Mouse (Mus musculus): ENCODE results near the gene Apoc1.
A peak's percentile ranks its signal among the peaks of the same experiment; 100 is the strongest.

The Apoc1 gene

GRCm38 (mm10) chr7:19691873-19692865, at the start of gene Apoc1:
TSS of gene Apoc1 (minus strand) at chr7:19692660.
- no peak for DNase-seq

- DNase-seq: no peak
Measured at GRCm38 (mm10) chr7:19741329-19742031, 49.0 kb upstream of the Apoc1 start.

- DNase-seq: no peak
Measured at GRCm38 (mm10) chr7:19740269-19740668, 47.8 kb upstream of the Apoc1 start.

GRCm38 (mm10) chr7:19738771-19739170, 46.3 kb upstream of the Apoc1 start:
- no peak for DNase-seq

- no peak for DNase-seq
Measured at GRCm38 (mm10) chr7:19736389-19737057, 44.1 kb upstream of the Apoc1 start.

- no peak for DNase-seq
Measured at GRCm38 (mm10) chr7:19734178-19734666, 41.8 kb upstream of the Apoc1 start.

GRCm38 (mm10) chr7:19726541-19726940, 34.1 kb upstream of the Apoc1 start:
- DNase-seq: no peak

- peak; percentile 55 for DNase-seq
Measured at GRCm38 (mm10) chr7:19724167-19724566, 31.7 kb upstream of the Apoc1 start.

GRCm38 (mm10) chr7:19722754-19723195, 30.3 kb upstream of the Apoc1 start:
- DNase-seq: peak; percentile 82

- no peak for DNase-seq
Measured at GRCm38 (mm10) chr7:19719200-19719599, 26.7 kb upstream of the Apoc1 start.

- DNase-seq: no peak
Measured at GRCm38 (mm10) chr7:19718297-19718952, 26.0 kb upstream of the Apoc1 start.

- DNase-seq: no peak
Measured at GRCm38 (mm10) chr7:19717346-19717745, 24.9 kb upstream of the Apoc1 start.

GRCm38 (mm10) chr7:19716822-19717221, 24.4 kb upstream of the Apoc1 start:
- DNase-seq: no peak

- no peak for DNase-seq
Measured at GRCm38 (mm10) chr7:19716055-19716682, 23.7 kb upstream of the Apoc1 start.

GRCm38 (mm10) chr7:19715239-19716054, 23.0 kb upstream of the Apoc1 start, which contains the start of gene Tomm40:
TSS of gene Tomm40 (minus strand) at chr7:19715438.
- peak; percentile 100 for DNase-seq

- DNase-seq: peak; percentile 42
Measured at GRCm38 (mm10) chr7:19714836-19715235, 22.4 kb upstream of the Apoc1 start.

GRCm38 (mm10) chr7:19713598-19713997, 21.1 kb upstream of the Apoc1 start:
- DNase-seq: no peak

- DNase-seq: no peak
Measured at GRCm38 (mm10) chr7:19713196-19713595, 20.7 kb upstream of the Apoc1 start.

GRCm38 (mm10) chr7:19712414-19712813, 20.0 kb upstream of the Apoc1 start:
- DNase-seq: no peak

GRCm38 (mm10) chr7:19710650-19711049, 18.2 kb upstream of the Apoc1 start:
- DNase-seq: no peak

- no peak for DNase-seq
Measured at GRCm38 (mm10) chr7:19705271-19705670, 12.8 kb upstream of the Apoc1 start.

Measured in kidney, adult 9 months (tissue).